Mouse (Mus musculus) ovary, postnatal 14 days (tissue): ENCODE data around the gene Prg2.

Experiments used
- DNase-seq: peaks from one replicate; pipeline ENCODE4 v3.0.0; 2022; ENCODE audit warnings: low spot score

Gene Prg2

DNA sequence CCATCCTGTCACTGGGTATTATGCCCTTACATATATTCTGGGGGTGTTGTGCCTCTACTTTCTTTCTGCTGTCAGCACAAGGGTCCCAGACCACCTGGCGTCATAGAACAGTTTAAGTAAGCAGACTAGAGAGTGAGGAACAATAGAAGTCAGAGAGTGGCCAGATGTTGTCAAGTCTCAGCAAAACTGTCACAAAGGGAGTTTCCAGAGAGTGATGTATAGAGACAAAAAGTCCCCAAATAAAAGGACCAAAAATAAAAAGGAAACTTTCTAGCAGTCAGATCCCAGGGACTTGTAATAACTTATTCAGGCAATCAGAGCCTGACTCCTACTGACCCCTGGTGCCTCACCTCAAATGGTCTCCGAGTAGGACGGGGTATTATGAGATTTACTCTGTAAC lies 18.4 kb upstream of the Prg2 start:
- no peak for DNase-seq

DNA sequence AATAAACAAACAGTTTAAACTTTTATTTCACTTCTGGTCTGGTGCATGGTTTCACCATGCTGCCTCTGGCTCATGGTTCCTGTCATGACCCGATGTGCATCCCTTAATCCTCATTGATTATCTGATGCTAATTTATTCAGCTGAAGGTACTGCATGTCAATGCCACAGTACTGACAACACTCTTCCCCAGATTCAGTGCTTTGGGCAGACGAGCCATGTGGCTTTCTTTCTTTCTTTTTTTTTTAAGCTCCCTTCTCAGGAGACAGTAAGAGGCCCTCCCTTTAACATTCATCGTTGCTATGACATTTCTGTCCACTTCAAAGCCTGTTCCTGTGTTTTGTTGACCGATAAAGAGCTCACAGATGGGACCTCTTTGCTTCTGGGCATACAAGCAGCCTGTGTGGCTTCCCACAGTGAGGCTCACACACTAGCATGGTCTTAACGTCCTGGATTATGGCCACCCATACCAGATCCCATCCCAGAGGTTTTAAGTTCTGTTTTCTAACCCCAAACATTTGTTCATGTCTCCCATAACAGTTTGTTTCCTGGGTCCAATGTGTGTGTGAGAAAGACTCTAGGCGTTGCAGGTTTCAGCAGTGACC lies 17.3 kb upstream of the Prg2 start:
- DNase-seq = no peak

DNA sequence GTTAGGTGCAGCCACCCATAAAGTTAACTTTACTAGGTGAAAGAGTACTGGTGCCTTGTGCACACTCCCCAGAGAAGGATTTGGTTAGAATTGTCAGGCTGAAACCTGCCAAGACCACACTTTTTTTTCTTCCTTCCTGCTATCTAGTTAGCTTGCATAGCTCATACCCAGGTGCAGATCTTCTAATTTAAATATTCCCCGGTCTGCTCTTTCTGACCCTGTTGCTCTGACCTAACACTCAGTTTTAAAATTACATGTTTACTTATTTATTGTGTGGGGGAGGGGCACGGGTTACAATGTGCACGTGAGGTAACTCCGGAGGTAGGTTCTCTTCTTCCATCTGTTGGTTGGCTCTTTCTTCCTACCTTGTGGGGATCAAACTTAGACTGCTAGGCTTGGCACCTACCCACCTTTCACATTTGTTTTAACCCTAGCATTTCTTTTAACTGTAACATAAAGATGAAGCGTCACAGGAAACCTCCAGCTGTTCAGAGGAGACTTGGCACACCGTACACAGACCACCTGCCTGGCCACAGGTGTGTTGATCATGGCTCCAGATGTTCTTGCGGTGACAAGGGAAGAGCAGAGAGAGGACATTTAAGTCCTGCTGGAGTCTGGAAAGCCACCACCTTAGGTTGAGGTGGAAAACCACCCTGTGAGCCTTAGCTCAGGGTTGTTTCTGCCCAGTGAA lies 16.0 kb upstream of the Prg2 start:
- DNase-seq = no peak

DNA sequence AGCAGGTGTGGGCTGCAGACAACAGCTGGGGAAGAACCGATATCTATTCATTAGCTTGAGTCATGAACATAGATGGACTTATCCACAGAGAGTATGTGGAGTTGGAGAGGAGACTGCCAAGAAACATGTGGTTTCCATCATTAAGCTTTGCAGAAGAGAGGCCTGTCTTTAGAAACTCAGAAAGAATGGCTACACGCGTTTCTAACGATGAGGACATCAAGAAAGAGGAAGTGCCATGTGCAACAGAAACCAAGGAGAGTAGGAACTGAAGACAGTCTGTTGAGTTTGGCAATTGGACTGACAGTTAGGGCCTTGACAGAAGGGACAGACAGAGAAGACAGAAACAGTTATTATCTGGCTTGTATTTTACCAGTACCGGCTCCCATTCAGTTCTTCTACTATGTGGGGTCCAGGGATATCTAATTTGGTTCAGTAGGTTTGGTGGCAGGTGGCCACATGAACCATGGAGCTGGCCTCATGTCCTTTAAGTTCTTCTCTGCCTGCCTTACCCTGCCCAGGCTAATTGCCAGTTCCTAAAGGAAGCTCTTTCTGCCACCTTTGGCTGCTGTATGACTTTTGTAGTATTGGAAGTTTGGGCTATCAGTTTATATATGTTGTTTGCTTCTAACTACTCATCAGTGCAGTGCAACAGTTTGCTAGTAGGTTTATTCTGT lies 12.8 kb upstream of the Prg2 start:
- DNase-seq = no peak

DNA sequence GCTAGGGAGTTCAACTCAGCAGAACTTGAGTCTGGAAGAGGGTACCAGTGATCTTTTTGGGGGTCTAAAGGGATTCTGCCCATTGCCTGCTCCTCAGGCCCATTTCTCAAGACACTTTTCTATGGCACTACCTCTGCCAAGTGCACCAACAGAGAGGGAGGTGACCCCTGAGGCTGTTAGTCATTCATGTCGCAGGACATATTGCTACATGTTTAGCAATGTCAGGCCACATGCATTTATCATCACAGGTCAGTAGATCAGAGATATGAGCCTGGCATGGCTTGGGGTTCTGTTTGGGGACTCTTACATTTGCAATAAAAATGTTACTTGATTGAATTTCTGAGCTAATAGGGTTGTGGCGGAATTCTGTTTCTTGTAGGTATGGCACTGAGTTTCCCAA lies 4.7 kb upstream of the Prg2 start:
- no peak for DNase-seq

DNA sequence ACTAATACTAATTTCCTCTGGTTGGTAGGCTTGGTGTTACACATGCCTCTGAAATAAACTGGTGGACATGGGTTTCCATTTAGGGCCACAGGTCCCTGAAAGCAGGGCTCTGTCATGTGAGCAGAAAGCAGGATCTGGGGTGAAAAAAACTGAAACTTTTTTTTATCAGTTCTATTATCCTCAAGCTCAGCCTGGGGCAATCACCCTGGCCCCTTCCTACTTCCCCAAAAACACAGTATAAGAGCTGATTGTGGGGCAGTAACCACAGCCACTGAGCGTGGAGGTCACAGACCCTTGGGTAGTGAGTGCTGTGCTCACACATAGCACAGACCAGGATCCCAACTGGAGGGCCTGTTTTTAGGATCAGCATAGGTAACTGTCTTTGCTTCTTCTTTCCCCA lies 7.7 kb downstream of the Prg2 start, which contains the start of gene Prg3:
Gene Prg3 (plus strand): TSS at position 286 of the 400 bp plus-strand sequence.
- DNase-seq = no peak

DNA sequence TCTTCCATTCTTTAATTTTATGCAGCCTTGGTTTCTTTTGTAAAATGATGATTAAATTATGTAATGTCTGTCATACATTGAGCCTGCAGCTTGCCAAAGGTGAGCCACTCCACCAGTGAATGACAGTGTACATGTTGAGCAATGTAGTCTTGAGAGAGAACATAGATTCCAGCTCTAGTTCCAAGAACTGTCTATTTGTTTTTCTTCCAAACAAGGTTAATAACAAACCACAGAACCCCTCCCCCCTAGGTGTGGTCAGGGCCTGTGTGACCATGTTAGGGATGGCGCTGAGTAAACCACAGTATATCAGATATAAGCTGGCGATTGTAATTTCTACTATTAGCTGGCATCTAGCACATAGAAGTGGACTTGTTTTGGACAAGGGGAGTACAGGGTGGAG lies 16.1 kb downstream of the Prg2 start:
- no peak for DNase-seq

DNA sequence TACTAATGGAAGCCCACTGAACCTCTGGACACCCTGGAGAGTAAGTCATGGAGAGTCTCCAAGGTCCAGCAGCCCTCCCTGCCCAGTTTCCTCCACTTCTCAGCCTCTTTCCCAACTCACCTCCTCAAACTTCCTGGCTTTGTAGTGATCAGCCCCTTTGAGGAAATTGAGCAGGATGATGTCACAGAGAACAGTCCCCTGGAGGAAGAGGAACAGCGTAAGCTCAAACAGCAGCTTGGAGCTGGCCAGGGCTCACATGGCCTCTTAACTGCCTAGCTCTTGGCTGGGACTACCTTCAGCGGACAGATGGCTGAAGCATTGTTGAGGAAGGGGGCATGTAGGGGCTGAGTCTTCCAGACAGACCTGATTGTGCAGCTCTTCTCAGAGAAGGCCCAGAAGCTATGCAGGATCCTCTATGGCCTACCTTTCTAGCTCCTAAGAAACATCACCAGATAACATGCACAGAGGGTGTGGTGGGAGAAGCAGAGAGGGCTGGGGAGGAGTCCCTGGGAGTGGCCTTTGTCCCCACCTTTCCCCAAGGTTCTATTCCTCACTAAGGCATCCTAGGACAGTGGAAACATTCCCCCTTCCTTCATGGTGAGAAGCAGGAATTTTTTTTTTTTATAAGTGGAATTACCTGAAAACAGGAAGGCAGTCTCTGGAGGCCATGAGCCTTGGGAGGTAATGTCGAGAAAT lies 19.4 kb downstream of the Prg2 start:
- no peak for DNase-seq

DNA sequence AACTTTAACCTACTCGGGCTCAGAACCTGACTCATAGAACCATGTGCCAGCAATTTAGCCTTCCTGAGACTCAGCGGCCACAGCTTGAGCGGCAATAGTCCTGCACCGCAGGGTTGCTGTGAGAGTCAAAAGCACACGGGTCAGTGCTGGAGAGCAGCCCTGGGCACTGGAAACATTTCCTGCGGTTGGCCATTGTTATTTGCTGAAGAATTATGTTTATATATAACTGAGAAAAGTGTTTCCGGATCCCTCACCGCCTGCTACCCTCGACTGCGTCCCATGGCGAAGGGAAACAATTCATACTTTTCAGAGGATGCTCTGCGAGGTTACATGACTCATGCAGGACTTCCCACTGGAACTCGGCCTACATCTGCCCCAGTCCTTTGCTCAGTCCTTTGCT lies 21.2 kb downstream of the Prg2 start:
- DNase-seq = no peak

DNA sequence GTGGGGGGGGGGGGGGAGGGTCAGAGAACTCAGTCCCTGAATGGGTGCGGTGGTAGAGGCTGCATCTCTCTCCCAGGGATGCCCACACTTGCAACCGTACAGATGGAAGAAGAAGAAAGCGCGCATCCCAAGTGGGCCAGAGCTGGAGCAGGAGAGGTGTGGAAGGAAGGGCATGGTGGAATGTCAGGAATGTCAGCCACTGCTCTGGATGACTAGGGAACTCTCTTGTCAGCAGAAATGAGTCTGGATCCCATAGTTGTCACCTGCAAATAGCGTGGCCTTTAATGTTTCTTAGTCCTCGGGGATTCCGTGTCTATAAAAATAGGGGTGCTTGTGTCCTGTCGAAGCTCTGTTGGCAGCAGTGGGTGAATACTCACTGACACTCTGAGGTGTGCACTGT lies 22.3 kb downstream of the Prg2 start:
- DNase-seq = no peak

DNA sequence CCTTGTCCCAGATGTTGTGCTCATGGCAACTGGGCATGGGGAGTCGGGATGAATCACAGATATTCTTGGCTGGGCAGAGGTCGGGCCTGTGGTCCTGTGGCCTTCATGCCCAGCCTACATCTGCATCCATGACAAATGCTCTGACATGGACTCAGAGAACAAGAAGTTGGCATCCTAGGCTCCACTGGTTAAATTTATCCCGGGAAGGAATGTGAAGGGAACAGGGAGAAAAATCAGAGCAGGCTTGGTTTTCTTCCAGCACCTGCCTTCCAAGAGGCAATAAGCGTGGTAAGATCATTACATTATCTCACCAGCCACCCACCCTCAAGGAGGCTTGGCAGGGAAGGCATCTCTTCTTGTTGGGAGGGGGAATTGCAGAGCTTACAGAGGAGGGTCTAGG lies 24.1 kb downstream of the Prg2 start:
- no peak for DNase-seq

DNA sequence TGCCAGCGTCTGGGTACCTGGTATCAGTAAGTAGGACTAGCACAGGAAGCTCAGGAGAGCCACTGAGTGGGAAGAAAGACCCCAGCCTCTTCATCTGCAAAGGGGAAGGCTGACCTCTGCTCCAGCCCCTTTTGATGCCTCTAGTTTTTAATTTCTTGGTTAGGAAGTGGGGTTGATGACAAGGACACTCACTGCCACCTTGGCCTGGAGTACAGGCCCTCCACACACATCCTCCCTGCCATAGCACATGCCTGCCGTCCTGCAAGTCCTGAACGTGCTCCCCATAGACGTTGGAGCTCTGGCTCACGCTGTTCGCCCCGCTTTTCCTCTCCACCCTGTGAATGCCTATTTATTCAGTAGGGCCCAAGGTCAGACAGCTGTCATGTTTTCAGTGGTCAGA lies 26.3 kb downstream of the Prg2 start:
- no peak for DNase-seq

DNA sequence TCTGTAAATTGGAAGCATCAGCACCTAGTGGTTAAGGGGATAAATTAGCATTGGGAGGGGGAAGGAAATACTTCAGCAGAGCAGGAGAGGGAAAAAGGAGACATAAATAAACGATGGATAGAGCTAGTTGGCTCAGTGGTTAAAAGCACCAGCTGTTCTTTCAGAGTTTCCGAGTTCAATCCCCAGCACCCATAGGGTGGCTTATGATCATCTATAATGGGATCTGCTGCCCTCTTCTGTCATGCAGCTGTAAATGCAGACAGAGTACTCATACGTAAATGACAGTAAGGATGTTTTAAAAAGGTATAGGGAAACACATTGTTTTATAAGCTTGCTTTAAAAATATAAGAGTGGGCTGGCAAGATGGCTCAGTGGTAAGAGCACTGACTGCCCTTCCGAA lies 27.5 kb downstream of the Prg2 start:
- no peak for DNase-seq

DNA sequence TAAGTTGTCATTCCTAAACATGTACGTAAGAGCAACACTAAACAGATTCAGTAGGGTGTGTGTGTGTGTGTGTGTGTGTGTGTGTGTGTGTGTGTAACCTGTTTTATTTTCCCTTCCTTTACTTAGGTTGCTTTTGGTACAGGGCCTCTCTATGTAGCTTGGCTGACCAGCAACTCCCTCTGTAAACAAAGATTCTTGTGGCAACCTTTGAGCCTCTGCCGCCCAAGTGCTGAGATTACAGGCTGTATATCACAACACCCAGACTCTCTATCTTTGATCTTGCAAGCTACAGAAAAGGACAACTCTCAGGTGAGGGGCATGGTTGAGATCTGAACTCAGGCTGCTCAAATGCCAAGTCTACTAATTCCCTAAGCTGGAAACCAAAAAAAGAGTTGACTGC lies 29.0 kb downstream of the Prg2 start:
- DNase-seq = no peak

DNA sequence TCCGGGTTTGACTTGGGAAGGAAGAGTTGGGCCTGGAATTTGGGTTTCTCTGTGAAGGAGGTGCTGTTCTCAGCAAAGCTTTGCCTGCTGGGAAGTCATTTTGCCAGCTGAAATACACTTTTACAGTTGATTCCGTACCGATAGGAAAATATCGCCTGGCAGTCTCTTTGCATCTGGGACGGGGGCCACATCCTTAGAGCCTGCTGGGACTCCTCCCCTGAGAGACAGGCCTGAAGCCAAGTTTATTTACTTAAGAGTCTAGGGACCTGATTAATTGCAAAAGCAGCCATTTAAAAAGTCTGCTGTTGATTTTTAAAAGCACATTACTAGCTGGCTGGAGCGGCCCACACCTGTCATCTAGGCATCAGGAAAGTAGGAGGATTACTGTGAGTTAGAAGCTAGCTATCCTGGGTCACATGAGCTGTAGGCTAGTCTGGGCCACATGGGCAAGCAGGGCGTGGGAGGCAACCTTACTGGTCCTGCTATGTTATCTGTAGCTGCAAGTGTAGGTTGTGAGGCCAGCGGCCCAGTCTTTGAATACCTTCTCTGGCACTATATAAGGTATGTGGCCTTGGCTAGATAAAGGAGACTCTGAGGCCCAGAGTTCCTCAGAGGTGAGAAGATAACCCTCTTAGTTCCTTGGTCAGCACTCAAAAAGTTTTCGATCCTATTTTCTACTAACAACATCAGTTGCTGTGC lies 31.8 kb downstream of the Prg2 start:
- no peak for DNase-seq

DNA sequence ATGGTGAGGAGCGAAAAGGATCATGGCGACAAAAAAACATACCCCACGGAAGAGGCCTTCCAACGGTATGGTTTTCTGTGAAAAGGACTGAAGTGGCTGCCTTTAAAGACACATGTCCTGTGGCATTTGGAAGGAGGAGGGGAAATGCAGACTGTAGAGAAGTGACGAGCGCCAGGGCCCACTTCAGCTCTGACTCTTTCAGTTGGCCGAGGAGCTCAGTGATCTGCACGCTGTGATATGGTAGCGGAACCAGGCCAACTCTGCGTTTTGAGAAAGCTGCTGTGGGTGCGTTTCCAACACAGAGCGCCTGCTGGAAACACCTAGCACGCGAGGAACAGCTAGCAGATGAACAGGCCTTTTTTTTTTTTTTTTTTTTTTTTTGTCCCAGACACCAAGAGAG lies 32.4 kb downstream of the Prg2 start:
- DNase-seq = no peak

DNA sequence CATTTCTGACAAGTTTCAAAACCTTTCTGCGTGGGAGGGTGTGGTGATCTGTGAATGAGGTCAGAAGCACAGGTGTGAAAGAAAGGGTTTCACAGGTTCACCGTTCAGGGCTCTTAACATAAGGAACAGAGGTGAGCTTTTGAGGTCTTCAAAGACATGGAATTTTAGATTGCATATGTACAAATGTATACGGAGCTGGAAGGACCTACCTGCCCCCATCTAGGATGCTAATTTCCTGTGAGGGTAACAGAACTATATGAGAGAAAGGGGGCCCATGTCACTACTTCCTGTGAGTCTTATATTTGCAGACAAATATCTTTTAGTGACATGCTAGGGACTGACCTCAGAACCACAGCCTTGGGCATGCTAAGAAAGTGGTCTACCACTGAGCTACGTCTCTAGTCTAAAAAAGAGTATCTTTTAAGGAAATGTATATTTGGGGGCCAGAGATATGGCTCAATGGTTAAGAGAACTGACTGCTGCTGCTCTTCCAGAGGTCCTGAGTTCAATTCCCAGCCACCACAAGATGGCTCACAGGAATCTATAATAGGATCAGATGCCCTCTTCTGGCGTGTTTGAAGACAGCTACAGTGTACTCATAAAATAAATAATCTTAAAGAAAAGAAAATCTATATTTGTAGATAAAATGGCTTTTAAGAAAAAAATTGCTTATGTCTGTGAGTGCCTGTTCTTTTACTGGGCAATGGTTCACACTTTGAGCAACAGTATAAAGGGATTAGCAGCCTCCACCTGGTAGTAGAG lies 33.7 kb downstream of the Prg2 start:
- DNase-seq = no peak

DNA sequence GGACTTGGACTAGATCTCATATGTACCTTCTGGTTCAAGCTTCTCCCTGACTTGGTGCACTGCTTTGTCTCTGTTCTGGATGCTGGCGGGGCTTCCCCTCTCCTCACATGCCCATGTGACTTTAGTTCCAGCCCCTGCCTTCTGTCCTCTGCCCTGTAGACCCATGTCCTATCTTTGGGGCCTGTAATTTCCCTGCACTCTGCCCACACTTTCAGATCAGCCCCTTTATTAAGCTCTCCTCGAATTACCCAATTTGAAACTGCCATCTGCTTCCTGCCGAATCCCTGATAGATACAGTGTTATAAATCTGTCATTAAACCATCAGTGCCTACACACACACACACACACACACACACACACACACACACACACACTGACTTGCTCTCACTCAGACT lies 34.3 kb downstream of the Prg2 start:
- no peak for DNase-seq

DNA sequence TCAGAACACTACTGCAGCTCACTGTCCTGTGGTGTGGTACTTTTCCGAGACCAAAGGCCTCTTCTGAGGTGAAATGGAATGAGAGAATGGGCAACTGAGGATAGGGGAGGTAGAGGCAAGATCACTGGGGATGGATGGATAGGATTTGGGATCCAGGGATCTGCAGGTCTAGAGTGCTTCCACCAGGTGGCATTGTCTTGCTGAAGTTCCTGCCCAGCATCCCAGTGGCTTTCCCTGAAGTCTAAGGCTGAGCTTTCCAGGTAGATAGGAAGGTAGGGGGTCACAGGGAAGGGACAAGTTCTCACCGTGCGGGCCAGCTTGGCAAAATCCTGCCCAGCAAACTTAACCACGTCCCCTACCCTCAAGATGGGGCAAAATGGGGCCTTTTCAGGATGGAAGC lies 41.8 kb downstream of the Prg2 start:
- no peak for DNase-seq

DNA sequence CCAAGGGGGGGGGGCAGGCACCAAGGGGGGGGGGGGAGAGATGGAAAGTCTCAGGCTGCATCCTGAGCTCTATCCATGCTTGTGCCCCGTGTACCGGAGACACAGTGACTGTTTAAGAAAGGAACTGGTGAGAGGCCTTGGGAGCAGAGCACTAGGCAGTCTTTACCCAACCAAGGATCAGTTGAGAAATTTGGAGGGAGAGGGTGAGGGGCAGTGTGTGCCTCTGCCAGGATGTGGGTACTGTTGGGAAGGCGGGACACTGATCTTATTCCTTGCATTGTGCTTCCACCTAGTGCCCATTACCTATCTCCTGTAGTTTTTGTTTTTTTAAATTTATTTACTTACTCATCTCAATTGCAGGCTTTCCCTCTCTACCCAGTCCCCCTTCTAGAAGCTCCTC lies 45.9 kb downstream of the Prg2 start:
- DNase-seq = no peak

DNA sequence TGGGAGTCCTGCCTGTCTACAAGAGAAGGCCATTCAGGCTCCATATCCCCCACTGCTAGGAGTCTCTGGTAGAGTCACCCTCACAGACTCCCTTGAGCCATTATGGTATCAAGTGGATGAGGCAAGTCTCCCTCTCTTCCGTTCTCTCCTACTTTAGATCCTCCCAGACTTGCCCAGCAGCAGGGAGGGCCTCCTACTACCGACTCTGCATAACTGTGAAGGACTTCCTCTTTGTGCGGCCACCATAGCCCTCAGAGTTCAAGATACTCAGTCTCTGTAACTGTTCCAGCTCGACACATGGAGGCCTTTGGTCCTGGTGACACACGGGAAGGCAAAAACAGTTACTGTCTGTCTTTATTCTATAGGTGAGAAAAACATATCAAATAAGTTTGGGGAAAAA lies 47.0 kb downstream of the Prg2 start:
- no peak for DNase-seq

DNA sequence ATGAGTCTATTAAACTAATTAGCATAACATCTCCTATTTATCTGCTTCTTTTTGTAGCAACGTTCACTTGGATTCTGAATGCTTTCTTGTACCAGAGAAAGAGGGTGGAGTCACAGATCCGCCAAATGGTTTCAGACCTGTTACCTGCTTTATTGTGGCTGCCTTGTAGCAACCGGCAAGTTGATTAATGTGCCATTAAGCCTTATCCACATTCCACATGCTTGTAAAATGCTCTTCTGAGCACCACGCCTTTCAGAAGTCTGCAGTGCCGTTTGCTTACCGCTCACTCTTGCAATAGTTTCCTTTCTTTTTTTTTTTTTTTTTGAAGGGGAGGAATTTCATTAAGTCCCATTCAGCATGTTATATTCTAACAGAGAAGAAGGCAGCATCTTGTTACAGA lies 49.6 kb downstream of the Prg2 start:
- DNase-seq = no peak
